Mouse (Mus musculus) kidney, postnatal 36 days (tissue): Measurements from ENCODE around the gene Sox5.

Experiments
- DNase-seq, 2 experiments: peaks; one replicate each; pipeline ENCODE4 v3.0.0; 2021 to 2022; ENCODE audit warnings: mixed read lengths in 2 of 2

Sox5 gene

GRCm38 (mm10) chr6:144772175-144772918, 9.4 kb downstream of the Sox5 start:
- DNase-seq, result no peak

DNA sequence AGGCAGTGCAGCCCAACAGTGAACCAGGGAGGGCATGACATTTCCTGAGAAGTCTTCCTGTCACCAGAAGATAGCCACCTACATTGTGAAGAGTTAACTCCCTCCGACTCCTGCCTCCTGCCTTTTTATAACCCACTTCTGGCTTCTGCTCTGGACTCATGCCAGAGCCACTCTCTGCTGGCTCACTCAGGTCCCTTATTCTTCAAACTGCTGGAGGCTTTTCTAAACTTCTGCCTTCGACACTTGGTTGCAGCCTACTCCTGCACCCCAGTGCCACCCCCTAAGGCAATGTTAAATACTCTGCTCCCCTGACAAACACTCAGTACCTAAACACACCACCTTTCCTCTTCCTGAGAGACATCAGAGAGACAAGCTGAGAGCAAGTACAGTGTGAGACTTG, 12.7 kb downstream of the Sox5 start:
- DNase-seq, result peak in 1 of 2 experiments; percentile 9

DNA sequence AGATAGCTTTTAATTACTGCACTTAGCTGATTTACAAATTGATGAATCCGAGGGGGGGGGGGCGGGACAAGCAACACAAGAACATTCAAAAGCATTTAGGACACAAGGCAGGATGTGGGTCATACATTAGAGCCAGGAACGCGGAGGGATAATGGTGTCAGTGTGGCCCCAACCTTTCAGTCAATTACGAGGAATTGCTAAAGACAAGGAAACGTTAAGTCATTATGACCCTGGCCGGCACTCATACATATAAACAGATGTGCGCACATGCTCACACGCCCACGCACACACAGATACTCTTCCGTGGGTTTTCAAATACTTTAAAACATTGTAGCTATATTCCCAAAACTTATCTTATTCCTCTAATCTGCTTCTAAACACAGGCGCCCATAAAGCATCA, 19.9 kb downstream of the Sox5 start:
- no peak for DNase-seq

- peak; percentile 37 to 56 for DNase-seq
Measured at GRCm38 (mm10) chr6:144759193-144759592, 22.6 kb downstream of the Sox5 start.

DNA sequence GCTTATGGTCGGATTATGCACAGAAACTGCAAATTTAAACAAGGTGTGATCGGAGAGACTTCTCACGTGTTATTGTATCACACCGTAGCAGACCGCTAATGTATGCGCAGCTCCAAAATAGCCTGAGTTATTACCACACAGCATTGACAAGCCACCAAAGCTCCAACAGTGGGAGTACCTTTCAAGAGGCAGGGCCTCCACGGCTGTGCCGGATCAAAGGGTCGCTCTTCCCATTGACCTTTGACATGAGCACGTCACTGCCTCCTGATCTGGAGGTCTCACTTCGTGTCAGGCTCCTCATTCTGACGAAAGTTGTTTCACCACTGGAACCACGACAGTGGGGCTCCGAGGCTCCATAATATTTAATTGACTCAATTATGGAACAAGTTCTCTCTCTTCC, 24.4 kb downstream of the Sox5 start:
- DNase-seq, result no peak

DNA sequence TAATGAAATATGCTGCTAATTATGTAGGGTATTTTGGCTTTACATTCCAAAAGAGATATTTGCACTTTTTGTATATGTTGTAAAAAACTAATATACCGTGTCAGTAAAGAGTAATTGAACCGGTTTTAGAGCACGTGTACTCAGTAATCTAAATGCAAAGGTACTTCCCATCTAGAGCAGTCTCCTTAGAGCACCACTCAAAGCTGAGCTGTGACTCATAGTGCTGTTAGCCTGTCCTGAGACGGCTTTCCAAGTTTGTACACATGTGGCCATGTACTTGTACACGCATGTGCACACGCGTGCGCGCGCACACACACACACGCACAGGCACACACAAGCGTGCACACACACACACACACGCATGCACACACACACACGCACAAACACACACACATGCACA, 25.3 kb downstream of the Sox5 start:
- no peak for DNase-seq

DNA sequence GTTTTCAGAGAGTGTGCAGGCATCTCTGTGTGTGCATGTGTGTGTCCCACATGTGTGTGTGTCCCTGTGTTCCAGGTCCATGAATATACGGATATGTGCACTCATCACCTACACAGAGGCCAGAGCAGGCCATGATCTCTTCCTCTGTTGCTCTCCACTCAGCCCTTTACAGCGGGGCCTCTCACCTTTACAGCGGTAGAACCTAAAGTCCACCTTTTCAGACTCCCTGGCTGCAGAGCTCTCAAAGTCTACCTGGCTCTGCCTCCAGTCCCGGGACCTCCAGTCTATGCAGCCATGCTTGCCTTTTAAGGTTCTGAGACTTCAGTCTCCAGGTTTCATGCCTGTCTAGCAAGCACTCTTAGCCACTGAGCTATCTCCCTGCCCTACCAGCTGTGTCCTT, 26.5 kb downstream of the Sox5 start:
- DNase-seq, result no peak

DNA sequence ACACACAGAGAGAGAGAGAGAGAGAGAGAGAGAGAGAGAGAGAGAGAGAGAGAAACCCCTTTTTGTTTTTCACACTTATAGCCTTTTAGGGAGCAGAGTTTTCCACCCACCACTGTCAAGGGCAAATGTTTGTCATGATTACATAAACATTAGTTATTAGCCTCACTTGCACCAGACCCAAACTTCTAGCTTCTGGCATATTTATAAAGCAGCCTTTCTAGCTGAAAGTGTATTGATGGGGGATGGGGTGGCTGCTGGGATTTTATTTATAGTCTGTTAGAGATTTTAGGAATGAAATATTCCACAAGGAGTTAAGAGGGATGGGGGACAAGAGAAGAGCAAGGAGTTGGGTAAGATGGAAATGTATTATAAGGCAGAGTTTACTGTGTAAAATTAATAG, 27.4 kb downstream of the Sox5 start:
- peak in 1 of 2 experiments; percentile 47 for DNase-seq

GRCm38 (mm10) chr6:144753963-144754296, 27.8 kb downstream of the Sox5 start:
- peak; percentile 13 to 73 for DNase-seq

- no peak for DNase-seq
Measured at GRCm38 (mm10) chr6:144753225-144753962, 28.4 kb downstream of the Sox5 start.

DNA sequence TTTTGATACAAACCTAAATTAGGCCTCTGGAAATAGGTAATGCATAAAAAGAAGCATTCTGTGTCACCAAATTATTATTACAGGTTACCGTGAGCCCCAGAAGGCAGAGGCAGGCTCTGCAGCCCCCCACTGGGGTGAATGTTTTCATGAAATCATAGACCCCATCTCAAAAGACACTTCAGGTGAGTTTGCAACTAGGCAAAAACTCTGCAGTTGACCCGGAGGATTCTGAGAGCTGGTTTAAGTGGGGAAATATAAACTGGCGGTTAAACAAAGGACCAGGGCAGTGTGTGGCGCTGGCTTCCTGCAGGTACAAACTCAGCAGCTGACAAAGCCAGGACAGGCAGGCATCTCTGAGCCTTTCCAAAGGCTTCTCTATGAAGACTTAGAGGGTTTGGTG, 30.2 kb downstream of the Sox5 start:
- DNase-seq, result no peak

- DNase-seq, result no peak
Measured at GRCm38 (mm10) chr6:144750197-144750596, 31.6 kb downstream of the Sox5 start.

DNA sequence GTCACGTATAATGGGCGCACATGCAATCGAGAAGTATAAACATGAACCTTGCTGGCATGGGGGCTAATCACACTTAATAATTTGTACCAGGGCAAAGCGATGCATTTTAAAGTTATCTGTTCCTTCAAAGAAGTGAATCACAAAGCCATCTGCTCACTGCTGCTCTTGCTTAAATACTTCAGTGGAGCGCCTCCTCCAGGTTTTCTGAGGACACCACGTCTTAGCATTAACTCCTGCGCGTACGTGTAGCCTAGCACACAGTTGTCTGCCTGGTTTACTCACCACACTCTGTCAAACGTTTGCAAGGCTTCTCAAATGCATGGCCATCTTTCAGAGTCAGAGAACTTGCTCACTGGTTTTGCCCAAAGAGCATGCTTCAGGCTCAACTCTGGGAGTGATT, 35.3 kb downstream of the Sox5 start:
- DNase-seq, result no peak

DNA sequence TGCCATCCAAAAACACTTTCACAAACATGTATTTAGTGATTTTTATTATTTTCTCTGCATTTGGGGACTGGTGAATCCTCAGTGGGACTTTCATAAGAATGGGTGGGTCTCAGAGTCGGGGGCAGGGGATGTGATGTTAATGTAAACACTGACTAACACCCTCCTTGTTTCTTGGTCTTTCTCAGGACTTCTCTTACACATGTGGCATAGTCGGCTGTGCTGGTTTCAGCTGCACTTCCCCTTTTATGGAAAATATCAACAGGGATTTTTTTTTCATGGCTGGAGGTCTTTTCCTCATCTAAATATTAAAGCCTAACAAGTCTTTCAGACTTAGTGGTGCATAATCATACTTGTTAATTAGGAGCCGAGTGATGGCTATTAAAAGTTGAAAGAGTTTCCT, 39.2 kb downstream of the Sox5 start:
- DNase-seq, result no peak

DNA sequence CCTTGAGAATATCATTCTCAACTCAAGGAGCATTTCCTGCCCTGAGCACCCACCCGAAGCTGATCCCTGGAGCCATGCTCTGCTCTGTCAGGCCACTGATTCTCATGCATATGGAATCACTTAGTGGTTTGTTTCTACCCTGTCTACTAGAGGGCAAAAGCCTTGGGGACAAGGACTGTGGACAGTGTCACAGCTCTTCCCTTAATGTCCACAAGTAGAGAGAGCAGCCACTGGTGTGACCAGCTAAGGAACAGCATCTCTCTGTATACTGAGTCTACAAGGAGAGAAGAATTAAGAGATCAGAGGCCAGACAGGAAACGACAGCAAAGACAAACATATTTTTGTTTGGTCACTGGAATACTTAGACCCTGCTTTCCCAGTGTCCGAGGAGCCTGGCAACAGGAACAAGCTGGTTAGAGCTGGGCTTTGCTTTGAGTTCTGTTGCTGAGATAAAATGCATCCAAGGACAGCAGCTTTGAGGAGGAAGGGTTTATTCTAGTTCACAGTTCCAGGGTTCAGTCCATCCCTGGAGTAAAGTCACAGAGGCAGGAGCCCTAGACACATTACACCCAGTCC, 40.6 kb downstream of the Sox5 start:
- no peak for DNase-seq

DNA sequence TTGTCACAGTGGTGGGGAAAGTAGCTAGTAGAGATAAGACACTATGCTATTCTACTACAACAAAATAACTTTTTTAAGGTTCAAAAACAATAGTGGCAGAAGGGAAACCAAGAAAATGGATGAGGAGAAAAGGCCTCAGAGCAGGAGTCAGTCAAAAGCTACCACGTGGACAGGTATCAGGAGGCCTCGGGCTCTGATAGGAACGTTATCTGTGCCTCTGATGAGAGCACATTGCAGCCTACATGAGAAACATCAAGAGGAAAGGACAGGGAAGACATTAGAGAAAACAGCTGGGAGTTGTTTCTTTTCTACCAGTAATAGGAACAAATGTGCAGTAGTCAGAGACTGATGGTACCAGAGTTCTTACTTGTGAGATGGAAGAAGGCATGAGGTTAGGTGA, 41.4 kb downstream of the Sox5 start:
- no peak for DNase-seq

DNA sequence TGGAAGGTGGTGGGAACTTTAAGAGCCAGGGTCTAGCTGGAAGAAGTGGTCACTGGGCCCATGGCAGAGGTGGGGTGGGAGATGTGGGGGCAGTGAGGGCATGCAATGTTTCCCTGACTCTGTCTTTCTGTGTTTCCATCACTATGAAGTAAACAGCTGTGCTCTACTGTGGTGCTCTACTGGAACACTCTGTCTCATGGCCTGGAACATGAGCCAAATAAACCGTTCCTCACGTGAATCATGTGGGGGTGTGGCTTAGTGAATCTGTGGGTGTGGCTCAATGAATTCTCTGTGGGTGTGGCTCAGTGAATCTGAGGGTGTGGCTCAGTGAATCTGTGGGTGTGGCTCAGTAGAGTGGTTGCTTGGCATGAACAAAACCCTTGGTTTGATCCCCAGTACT, 42.0 kb downstream of the Sox5 start:
- DNase-seq, result peak in 1 of 2 experiments; percentile 6

GRCm38 (mm10) chr6:144737786-144738185, 44.0 kb downstream of the Sox5 start:
- no peak for DNase-seq

- DNase-seq, result no peak
Measured at GRCm38 (mm10) chr6:144731251-144731970, 50.4 kb downstream of the Sox5 start.

- no peak for DNase-seq
Measured at GRCm38 (mm10) chr6:144723530-144724144, 58.1 kb downstream of the Sox5 start.

DNA sequence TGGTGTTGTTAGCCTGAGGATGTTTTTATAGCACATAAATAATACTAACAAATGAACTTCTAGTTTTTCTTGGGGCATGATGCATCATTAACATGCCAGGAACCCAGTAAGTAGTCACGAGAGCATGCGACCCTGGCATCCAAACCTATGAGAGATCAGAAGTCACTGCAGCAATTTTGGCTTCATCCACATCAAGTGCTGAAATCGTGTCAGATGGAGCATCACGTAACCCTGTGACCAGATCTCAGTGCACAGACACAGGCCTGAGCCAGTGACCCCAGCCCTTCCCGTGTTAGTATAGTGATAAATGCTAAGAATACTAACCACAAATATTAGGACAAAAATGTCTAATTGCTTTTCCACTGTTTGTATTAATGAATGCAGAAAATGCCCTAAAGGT, 58.8 kb downstream of the Sox5 start:
- DNase-seq, result no peak

DNA sequence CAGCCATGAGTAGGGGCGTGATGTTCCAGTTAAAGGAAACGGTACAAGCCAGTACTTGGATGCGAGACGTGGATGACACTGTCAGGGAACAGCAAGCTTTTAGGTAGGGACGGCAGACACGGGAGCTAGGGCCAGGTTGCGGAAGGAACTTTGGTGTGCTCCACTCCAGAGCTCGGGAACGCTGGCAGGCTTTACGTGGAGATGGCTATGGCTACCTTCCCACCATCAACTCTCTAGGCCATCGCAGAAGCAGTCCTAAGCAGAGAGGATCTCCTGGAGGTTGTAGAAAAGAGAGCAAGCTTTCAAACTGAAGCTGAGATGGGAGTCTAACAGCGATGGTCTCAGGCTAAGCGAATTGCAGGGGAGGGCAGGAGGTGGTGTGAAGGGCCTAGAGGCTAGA, 60.9 kb downstream of the Sox5 start:
- DNase-seq, result no peak

GRCm38 (mm10) chr6:144716376-144716775, 65.4 kb downstream of the Sox5 start:
- no peak for DNase-seq
